In genomic region chr6:85452411-85452665, GRCm38 (mm10) we compare ENCODE assay signal across 8 mouse cellular contexts. TPM values are rescaled to one million over a fixed set of nuclear protein-coding genes. Genes with fewer than 3 reads are reported as not detected.
DNase-seq lines count a peak whose midpoint lies in the region; ATAC-seq lines count a peak whose summit lies in the region.

No protein-coding gene starts in this region.

- peak; percentile 30 for DNase-seq in embryo, embryonic 11.5 days (ENCODE audit: low read depth, low spot score)
- no peak for DNase-seq in embryo, embryonic 10 days (ENCODE audit: low spot score)
- no peak for DNase-seq in right cerebral cortex, postnatal 25 days
- DNase-seq in left cerebral cortex, postnatal 14 days (ENCODE audit: low spot score in 2 of 2): no peak
- DNase-seq in thymus, postnatal 14 days: no peak

- H3K4me3 ChIP-seq in forebrain, embryonic 13.5 days: peak overlapping the region; percentile 87
- H3K4me3 ChIP-seq in liver, embryonic 15.5 days (replicated peaks): peak overlapping the region; percentile 81

- peaks cover 7% of the 10 kb centered on the region; the same call in 1 of the 2 replicates for H3K36me3 ChIP-seq in forebrain, embryonic 13.5 days (ENCODE audit: poor library complexity, severe bottlenecking)
- peaks cover 7% of the 10 kb centered on the region; the same call in 1 of the 2 replicates for H3K36me3 ChIP-seq in liver, embryonic 15.5 days (replicated peaks)

- H3K4me2 ChIP-seq in forebrain, embryonic 13.5 days: peak overlapping the region; percentile 95
- peak overlapping the region; percentile 100 for H3K4me2 ChIP-seq in liver, embryonic 15.5 days

- H3K9ac ChIP-seq in forebrain, embryonic 13.5 days: peak overlapping the region; percentile 94
- H3K9ac ChIP-seq in liver, embryonic 15.5 days: peak overlapping the region; percentile 84

- H3K27me3 ChIP-seq in forebrain, embryonic 13.5 days: no peaks in the 10 kb centered on the region
- H3K27me3 ChIP-seq in liver, embryonic 15.5 days: no peaks in the 10 kb centered on the region

- intact Hi-C loops in left cerebral cortex, postnatal 14 days (cut with DNase I): no loop called here

- peak; percentile 11 for ATAC-seq in CD4-positive, CD25-positive, alpha-beta regulatory T cell, adult 4 months
- ATAC-seq in forebrain, embryonic 13.5 days: no peak
- ATAC-seq in liver, embryonic 15.5 days (ENCODE audit: insufficient read depth): no peak

- H3K27ac ChIP-seq in forebrain, embryonic 13.5 days: peak overlapping the region; percentile 91
- H3K27ac ChIP-seq in liver, embryonic 15.5 days (replicated peaks): peak overlapping the region; percentile 95

- H3K4me1 ChIP-seq in forebrain, embryonic 13.5 days: peaks cover 55% of the 10 kb centered on the region
- peaks cover 60% of the 10 kb centered on the region for H3K4me1 ChIP-seq in liver, embryonic 15.5 days (replicated peaks)

- under 1% methylated on average over 15 of the region's 15 CpGs for WGBS in forebrain, embryonic 13.5 days
- under 1% methylated on average over 15 of the region's 15 CpGs for WGBS in liver, embryonic 15.5 days (ENCODE audit: insufficient replicate concordance)

- H3K9me3 ChIP-seq in forebrain, embryonic 13.5 days (replicated peaks): no peaks in the 10 kb centered on the region
- H3K9me3 ChIP-seq in liver, embryonic 15.5 days (replicated peaks): no peaks in the 10 kb centered on the region

RNA-seq across cellular contexts. Expression of gene Pradc1, which starts 0.6 kb away (rescaled TPM):
- polyA plus RNA-seq in CD4-positive, CD25-positive, alpha-beta regulatory T cell, adult 4 months (2017; shearing (Covaris generic)): 10 to 100 TPM; 16.2 to 17.7 TPM
- polyA plus RNA-seq in forebrain, embryonic 13.5 days (2015; fragmentation: Nextera tagmentation; extraction: Ambion mirVana): 32.4 and 33.9 TPM in 2 replicates
- polyA plus RNA-seq in liver, embryonic 15.5 days (2015; fragmentation: Nextera tagmentation; extraction: Ambion mirVana): 25.7 and 26.8 TPM in 2 replicates
- total RNA-seq in left cerebral cortex, postnatal 14 days (2021): 10 to 100 TPM; 27.1 to 34.0 TPM

RNA-seq across cellular contexts. Expression of gene Cct7, which starts 1.0 kb away (rescaled TPM):
- polyA plus RNA-seq in CD4-positive, CD25-positive, alpha-beta regulatory T cell, adult 4 months (2017; shearing (Covaris generic)): 100 to 1,000 TPM; 315 to 339 TPM
- 668 and 694 TPM in 2 replicates for polyA plus RNA-seq in forebrain, embryonic 13.5 days (2015; fragmentation: Nextera tagmentation; extraction: Ambion mirVana)
- 260 and 270 TPM in 2 replicates for polyA plus RNA-seq in liver, embryonic 15.5 days (2015; fragmentation: Nextera tagmentation; extraction: Ambion mirVana)
- total RNA-seq in left cerebral cortex, postnatal 14 days (2021): 100 to 1,000 TPM; 209 to 210 TPM

RNA-seq across cellular contexts. Expression of gene Smyd5, which starts 20.5 kb away (rescaled TPM):
- 10 to 100 TPM; 23.2 to 45.4 TPM for polyA plus RNA-seq in CD4-positive, CD25-positive, alpha-beta regulatory T cell, adult 4 months (2017; shearing (Covaris generic))
- polyA plus RNA-seq in forebrain, embryonic 13.5 days (2015; fragmentation: Nextera tagmentation; extraction: Ambion mirVana): 40.0 and 51.9 TPM in 2 replicates
- polyA plus RNA-seq in liver, embryonic 15.5 days (2015; fragmentation: Nextera tagmentation; extraction: Ambion mirVana): 20.1 and 21.4 TPM in 2 replicates
- 10 to 100 TPM; 33.8 to 34.7 TPM for total RNA-seq in left cerebral cortex, postnatal 14 days (2021)

RNA-seq across cellular contexts. Expression of gene Noto, which starts 28.7 kb away (rescaled TPM):
- not detected for polyA plus RNA-seq in CD4-positive, CD25-positive, alpha-beta regulatory T cell, adult 4 months (2017; shearing (Covaris generic))
- polyA plus RNA-seq in forebrain, embryonic 13.5 days (2015; fragmentation: Nextera tagmentation; extraction: Ambion mirVana): not detected in 2 replicates
- not detected in 2 replicates for polyA plus RNA-seq in liver, embryonic 15.5 days (2015; fragmentation: Nextera tagmentation; extraction: Ambion mirVana)
- total RNA-seq in left cerebral cortex, postnatal 14 days (2021): not detected

RNA-seq across cellular contexts. Expression of gene Fbxo41, which starts 50.5 kb away (rescaled TPM):
- under 1 TPM; 0.08 to 0.15 TPM for polyA plus RNA-seq in CD4-positive, CD25-positive, alpha-beta regulatory T cell, adult 4 months (2017; shearing (Covaris generic))
- 2.7 and 3.2 TPM in 2 replicates for polyA plus RNA-seq in forebrain, embryonic 13.5 days (2015; fragmentation: Nextera tagmentation; extraction: Ambion mirVana)
- polyA plus RNA-seq in liver, embryonic 15.5 days (2015; fragmentation: Nextera tagmentation; extraction: Ambion mirVana): not detected in 2 replicates
- total RNA-seq in left cerebral cortex, postnatal 14 days (2021): 100 to 1,000 TPM; 119 to 126 TPM
